Mouse (Mus musculus): Measurements from ENCODE around the gene A430078G23Rik. TPM values are rescaled to one million over a fixed set of nuclear protein-coding genes. Genes with fewer than 3 reads are reported as not detected.
A peak's percentile ranks its signal among the peaks of the same experiment; 100 is the strongest.

A430078G23Rik gene
- total RNA-seq, 1 experiment, result 0.18 TPM

- in situ Hi-C loops (cut with MboI; ENCODE audit: low sequenced_read_pairs in 2 of 2, unreplicated experiment in 2 of 2), result no loop called here
- Histone ChIP-seq H3K27ac (ENCODE audit: insufficient read depth, low read depth, low read length, poor library complexity, severe bottlenecking) (peak within 1 kb of the TSS; percentile 91), H3K9me3 (ENCODE audit: control insufficient read depth, insufficient read depth, low read depth, low read length) (no peaks in the 10 kb centered on the region), H3K9ac (ENCODE audit: insufficient read depth, low read depth, low read length, poor library complexity, severe bottlenecking) (peak within 1 kb of the TSS; percentile 76), H3K4me1 (ENCODE audit: control insufficient read depth in 2 of 2, insufficient read depth in 2 of 2, low read length in 2 of 2, poor library complexity in 1 of 2) (peaks cover 26 to 30% of the 10 kb centered on the region in 2 experiments), H3K36me3 (ENCODE audit: control insufficient read depth, insufficient read depth, low read length, poor library complexity, severe bottlenecking) (peaks cover 6% of the 10 kb centered on the region; the same call in 1 of the 2 replicates), H3K4me3 (ENCODE audit: insufficient read depth in 1 of 2, low read depth in 1 of 2, low read length in 2 of 2, poor library complexity in 1 of 2, severe bottlenecking in 1 of 2) (peak within 1 kb of the TSS; percentile 81 to 86)
- TF ChIP-seq ZNF384 (IDR thresholded peaks at IDR 0.05; ENCODE audit: low read depth, low read length), result no peak
- DNase-seq (ENCODE audit: low read depth, low spot score), result peak; percentile 82
These were observed 39.8 kb downstream of the A430078G23Rik start, which contains the start of gene Arhgef18 for GRCm38 (mm10) chr8:3392771-3393710. TSS of gene Arhgef18 (plus strand) at chr8:3393006.

GRCm38 (mm10) chr8:3394600-3394999 is 41.4 kb downstream of the A430078G23Rik start:
- Histone ChIP-seq H3K4me1 (ENCODE audit: control insufficient read depth in 2 of 2, insufficient read depth in 2 of 2, low read length in 2 of 2, poor library complexity in 1 of 2) (peaks cover 26 to 32% of the 10 kb centered on the region in 2 experiments), H3K9me3 (ENCODE audit: control insufficient read depth, insufficient read depth, low read depth, low read length) (no peaks in the 10 kb centered on the region), H3K36me3 (ENCODE audit: control insufficient read depth, insufficient read depth, low read length, poor library complexity, severe bottlenecking) (peaks cover 6% of the 10 kb centered on the region; the same call in 1 of the 2 replicates), H3K9ac (ENCODE audit: insufficient read depth, low read depth, low read length, poor library complexity, severe bottlenecking) (no peak overlapping the region; the same call in 1 of the 2 replicates), H3K27ac (ENCODE audit: insufficient read depth, low read depth, low read length, poor library complexity, severe bottlenecking) (peak overlapping the region; percentile 91; the same call in 1 of the 2 replicates), H3K4me3 (ENCODE audit: insufficient read depth in 1 of 2, low read depth in 1 of 2, low read length in 2 of 2, poor library complexity in 1 of 2, severe bottlenecking in 1 of 2) (peak overlapping the region; percentile 20 to 86)
- DNase-seq (ENCODE audit: low read depth, low spot score), result no peak
- TF ChIP-seq ZNF384 (IDR thresholded peaks at IDR 0.05; ENCODE audit: low read depth, low read length) (no peak), ZC3H11A (IDR thresholded peaks at IDR 0.05; ENCODE audit: borderline replicate concordance, low read depth, low read length) (no peak), MAFK (IDR thresholded peaks at IDR 0.05; ENCODE audit: insufficient read depth, low read depth, low read length) (no peak), CHD2 (IDR thresholded peaks at IDR 0.05; ENCODE audit: low read depth, low read length) (no peak), HCFC1 (IDR thresholded peaks at IDR 0.05; ENCODE audit: borderline replicate concordance, insufficient read depth, low read length) (0 out of 2 replicates have a peak, but pooled peaks have one; percentile 33)
- in situ Hi-C loops (cut with MboI; ENCODE audit: low sequenced_read_pairs in 2 of 2, unreplicated experiment in 2 of 2), result no loop called here

- TF ChIP-seq HCFC1 (IDR thresholded peaks at IDR 0.05; ENCODE audit: borderline replicate concordance, insufficient read depth, low read length) (no peak), ZNF384 (IDR thresholded peaks at IDR 0.05; ENCODE audit: low read depth, low read length) (no peak), ZC3H11A (IDR thresholded peaks at IDR 0.05; ENCODE audit: borderline replicate concordance, low read depth, low read length) (no peak), CHD2 (IDR thresholded peaks at IDR 0.05; ENCODE audit: low read depth, low read length) (no peak), MAFK (IDR thresholded peaks at IDR 0.05; ENCODE audit: insufficient read depth, low read depth, low read length) (no peak)
- in situ Hi-C loops (cut with MboI; ENCODE audit: low sequenced_read_pairs in 2 of 2, unreplicated experiment in 2 of 2), result no loop called here
- Histone ChIP-seq H3K9me3 (ENCODE audit: control insufficient read depth, insufficient read depth, low read depth, low read length) (no peaks in the 10 kb centered on the region), H3K9ac (ENCODE audit: insufficient read depth, low read depth, low read length, poor library complexity, severe bottlenecking) (peak overlapping the region; percentile 32; the same call in 1 of the 2 replicates), H3K27ac (ENCODE audit: insufficient read depth, low read depth, low read length, poor library complexity, severe bottlenecking) (peak overlapping the region; percentile 91), H3K4me1 (ENCODE audit: control insufficient read depth in 2 of 2, insufficient read depth in 2 of 2, low read length in 2 of 2, poor library complexity in 1 of 2) (peaks cover 29 to 32% of the 10 kb centered on the region in 2 experiments), H3K4me3 (ENCODE audit: insufficient read depth in 1 of 2, low read depth in 1 of 2, low read length in 2 of 2, poor library complexity in 1 of 2, severe bottlenecking in 1 of 2) (peak overlapping the region; percentile 20 to 86), H3K36me3 (ENCODE audit: control insufficient read depth, insufficient read depth, low read length, poor library complexity, severe bottlenecking) (peaks cover 6% of the 10 kb centered on the region; the same call in 1 of the 2 replicates)
- DNase-seq (ENCODE audit: low read depth, low spot score), result no peak
These were observed 42.0 kb downstream of the A430078G23Rik start for GRCm38 (mm10) chr8:3395246-3395645.

GRCm38 (mm10) chr8:3397597-3397996 is 44.4 kb downstream of the A430078G23Rik start:
- H3K9me3 ChIP-seq (ENCODE audit: control insufficient read depth, insufficient read depth, low read depth, low read length), result no peaks in the 10 kb centered on the region
- no peak for TF ChIP-seq ZNF384 (IDR thresholded peaks at IDR 0.05; ENCODE audit: low read depth, low read length)
- no peak for TF ChIP-seq CHD2 (IDR thresholded peaks at IDR 0.05; ENCODE audit: low read depth, low read length)
- no peak for TF ChIP-seq MAFK (IDR thresholded peaks at IDR 0.05; ENCODE audit: insufficient read depth, low read depth, low read length)
- TF ChIP-seq HCFC1 (IDR thresholded peaks at IDR 0.05; ENCODE audit: borderline replicate concordance, insufficient read depth, low read length), result no peak
- DNase-seq (ENCODE audit: low read depth, low spot score), result no peak
- H3K36me3 ChIP-seq (ENCODE audit: control insufficient read depth, insufficient read depth, low read length, poor library complexity, severe bottlenecking), result peaks cover 9% of the 10 kb centered on the region; the same call in 1 of the 2 replicates
- no peak overlapping the region for H3K9ac ChIP-seq (ENCODE audit: insufficient read depth, low read depth, low read length, poor library complexity, severe bottlenecking)
- H3K4me3 ChIP-seq (ENCODE audit: insufficient read depth in 1 of 2, low read depth in 1 of 2, low read length in 2 of 2, poor library complexity in 1 of 2, severe bottlenecking in 1 of 2), result no peak overlapping the region
- no peak overlapping the region for H3K27ac ChIP-seq (ENCODE audit: insufficient read depth, low read depth, low read length, poor library complexity, severe bottlenecking)
- in situ Hi-C loops (cut with MboI; ENCODE audit: low sequenced_read_pairs in 2 of 2, unreplicated experiment in 2 of 2), result no loop called here
- peaks cover 35 to 46% of the 10 kb centered on the region in 2 experiments for H3K4me1 ChIP-seq (ENCODE audit: control insufficient read depth in 2 of 2, insufficient read depth in 2 of 2, low read length in 2 of 2, poor library complexity in 1 of 2)

All from ES-E14 (cell line).